Mouse (Mus musculus): ENCODE data around the gene Uhrf1.

GRCm38 (mm10) chr17:56305826-56306225 lies 2.7 kb downstream of the Uhrf1 start:
- no peak for TF ChIP-seq POLR2A (IDR thresholded peaks at IDR 0.05; ENCODE audit: borderline replicate concordance, insufficient read depth, low read length)
- TF ChIP-seq CTCF (IDR thresholded peaks at IDR 0.05; ENCODE audit: borderline replicate concordance, insufficient read depth, low read depth, low read length) = peak; percentile 31; the same call in 1 of the 2 replicates

Measured in cerebellum, adult 2 months (tissue).